Mouse (Mus musculus): ENCODE data around the gene Dab2ip. TPM values are rescaled to one million over a fixed set of nuclear protein-coding genes. Genes with fewer than 3 reads are reported as not detected.

The Dab2ip gene
- polyA plus RNA-seq, 1 experiment from 2014 or later, result 46.6 TPM

DNA sequence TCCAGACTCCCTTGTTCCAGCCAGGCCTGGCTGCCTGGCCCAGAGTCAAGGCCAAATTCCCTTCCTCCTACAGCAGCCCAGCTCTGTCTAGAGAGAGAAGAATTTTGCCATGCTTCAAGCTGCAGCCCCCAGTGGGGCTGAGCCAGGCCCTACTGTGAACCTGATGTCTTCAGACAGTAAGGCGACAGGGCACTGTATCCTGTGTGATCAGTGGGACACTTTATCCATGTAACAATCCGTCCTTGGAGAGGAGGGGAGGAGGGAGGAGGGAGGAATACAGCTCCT lies 1.4 kb downstream of the Dab2ip start:
- no peak overlapping the region for H3K4me3 ChIP-seq (ENCODE audit: control insufficient read depth in 1 of 2, insufficient read depth in 1 of 2, low read depth in 1 of 2, low read length in 2 of 2)
- WGBS, result 59% methylated on average over 2 of the region's 2 CpGs
- no peaks in the 10 kb centered on the region for H3K36me3 ChIP-seq (ENCODE audit: control insufficient read depth, insufficient read depth, low read length)
- ATAC-seq (ENCODE audit: insufficient number of reproducible peaks, insufficient read depth, low FRiP score, low read depth), result no peak; the same call in 1 of the 2 replicates
- H3K4me2 ChIP-seq (ENCODE audit: low read length), result peak overlapping the region; percentile 53
- no peaks in the 10 kb centered on the region for H3K9me3 ChIP-seq (ENCODE audit: control insufficient read depth, low read length)
- no peaks in the 10 kb centered on the region for H3K27me3 ChIP-seq (ENCODE audit: control insufficient read depth, insufficient read depth, low read length)
- H3K27ac ChIP-seq (replicated peaks in 1 of 2; ENCODE audit: control insufficient read depth in 1 of 2, insufficient read depth in 1 of 2, low read depth in 2 of 2, low read length in 2 of 2), result peak overlapping the region; percentile 66 to 72
- peaks cover 48 to 66% of the 10 kb centered on the region in 2 experiments for H3K4me1 ChIP-seq (ENCODE audit: control insufficient read depth in 2 of 2, insufficient read depth in 2 of 2, low read length in 2 of 2)
- peak overlapping the region; percentile 51 for H3K9ac ChIP-seq (ENCODE audit: low read length)

DNA sequence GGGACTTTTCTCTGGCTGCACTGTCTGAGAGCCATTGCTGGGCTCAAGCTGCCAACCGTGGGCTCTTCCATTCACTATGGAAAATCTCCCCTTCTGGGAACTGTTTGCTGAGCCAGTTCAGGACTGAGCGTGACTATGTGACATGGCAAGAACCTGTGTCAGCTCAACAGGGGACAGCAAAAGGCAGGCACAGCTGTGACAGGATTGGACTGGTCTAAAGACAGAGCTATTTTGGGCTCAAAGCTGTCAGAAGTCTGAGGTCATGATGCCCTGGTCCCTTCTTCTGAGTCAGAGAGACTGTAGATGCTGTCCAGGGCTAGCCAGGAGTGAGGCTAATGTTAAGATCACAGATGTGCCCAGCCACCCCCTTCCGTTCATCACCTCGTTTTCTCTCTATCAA lies 5.7 kb downstream of the Dab2ip start:
- WGBS, result 30% methylated on average over 4 of the region's 4 CpGs
- peak; percentile 75 for ATAC-seq (ENCODE audit: insufficient number of reproducible peaks, insufficient read depth, low FRiP score, low read depth)

DNA sequence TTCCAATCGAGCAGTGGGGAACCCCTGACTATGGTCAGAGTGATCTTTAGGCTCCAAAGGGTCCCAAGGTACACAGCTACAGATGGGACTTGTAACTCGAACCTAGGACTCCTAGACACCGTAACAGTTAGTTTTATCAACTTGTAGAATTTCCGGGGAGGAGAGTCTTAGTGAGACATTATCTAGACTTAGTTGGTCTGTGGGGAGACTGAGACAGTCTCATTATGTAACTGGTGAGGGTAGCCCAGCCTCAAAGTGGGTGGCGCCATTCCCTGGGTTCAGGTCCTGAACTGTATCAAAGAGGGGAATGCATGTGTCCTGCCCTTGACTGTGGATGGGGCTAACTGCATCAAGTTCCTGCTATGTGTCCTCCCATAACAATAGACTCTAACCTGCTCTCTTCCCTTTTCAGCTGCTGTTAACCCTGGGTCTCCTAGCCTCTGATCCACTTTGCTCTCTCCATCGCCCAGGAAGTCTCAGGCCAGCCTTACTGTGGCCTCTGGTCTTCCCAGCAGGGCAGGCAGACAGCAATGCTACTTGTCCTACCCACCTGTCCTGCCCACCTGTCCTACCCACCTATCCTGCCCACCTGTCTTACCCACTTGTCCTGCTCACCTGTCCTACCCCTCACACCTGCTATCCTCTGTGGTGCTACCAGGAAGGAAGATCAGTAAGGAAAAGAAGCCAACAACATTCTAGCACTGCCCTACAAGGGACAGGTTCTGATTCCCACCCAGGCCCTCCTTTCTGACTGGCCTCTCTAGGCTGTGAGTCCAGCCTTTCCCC lies 7.2 kb downstream of the Dab2ip start:
- H3K36me3 ChIP-seq (ENCODE audit: control insufficient read depth, insufficient read depth, low read length), result no peaks in the 10 kb centered on the region
- H3K27me3 ChIP-seq (ENCODE audit: control insufficient read depth, insufficient read depth, low read length), result no peaks in the 10 kb centered on the region
- no peak for ATAC-seq (ENCODE audit: insufficient number of reproducible peaks, insufficient read depth, low FRiP score, low read depth)
- H3K4me1 ChIP-seq (ENCODE audit: control insufficient read depth in 2 of 2, insufficient read depth in 2 of 2, low read length in 2 of 2), result peaks cover 27 to 41% of the 10 kb centered on the region in 2 experiments
- WGBS, result 82% methylated on average over 6 of the region's 6 CpGs
- no peak overlapping the region for H3K9ac ChIP-seq (ENCODE audit: low read length)
- 0 out of 2 replicates have a peak, but pooled peaks cover 5% of the 10 kb centered on the region for H3K9me3 ChIP-seq (ENCODE audit: control insufficient read depth, low read length)
- H3K27ac ChIP-seq (replicated peaks in 1 of 2; ENCODE audit: control insufficient read depth in 1 of 2, insufficient read depth in 1 of 2, low read depth in 2 of 2, low read length in 2 of 2), result no peak overlapping the region
- H3K4me3 ChIP-seq (ENCODE audit: control insufficient read depth in 1 of 2, insufficient read depth in 1 of 2, low read depth in 1 of 2, low read length in 2 of 2), result no peak overlapping the region
- H3K4me2 ChIP-seq (ENCODE audit: low read length), result no peak overlapping the region

More for the DNA sequence above, 5.7 kb downstream of the Dab2ip start:
- Histone ChIP-seq H3K36me3 (ENCODE audit: control insufficient read depth, insufficient read depth, low read length) (no peaks in the 10 kb centered on the region), H3K9me3 (ENCODE audit: control insufficient read depth, low read length) (no peaks in the 10 kb centered on the region), H3K27ac (replicated peaks in 1 of 2; ENCODE audit: control insufficient read depth in 1 of 2, insufficient read depth in 1 of 2, low read depth in 2 of 2, low read length in 2 of 2) (peak overlapping the region; percentile 90), H3K27me3 (ENCODE audit: control insufficient read depth, insufficient read depth, low read length) (no peaks in the 10 kb centered on the region), H3K9ac (ENCODE audit: low read length) (peak overlapping the region; percentile 52), H3K4me1 (ENCODE audit: control insufficient read depth in 2 of 2, insufficient read depth in 2 of 2, low read length in 2 of 2) (peaks cover 41 to 55% of the 10 kb centered on the region in 2 experiments), H3K4me3 (ENCODE audit: control insufficient read depth in 1 of 2, insufficient read depth in 1 of 2, low read depth in 1 of 2, low read length in 2 of 2) (no peak overlapping the region), H3K4me2 (ENCODE audit: low read length) (peak overlapping the region; percentile 13; the same call in 1 of the 2 replicates)

DNA sequence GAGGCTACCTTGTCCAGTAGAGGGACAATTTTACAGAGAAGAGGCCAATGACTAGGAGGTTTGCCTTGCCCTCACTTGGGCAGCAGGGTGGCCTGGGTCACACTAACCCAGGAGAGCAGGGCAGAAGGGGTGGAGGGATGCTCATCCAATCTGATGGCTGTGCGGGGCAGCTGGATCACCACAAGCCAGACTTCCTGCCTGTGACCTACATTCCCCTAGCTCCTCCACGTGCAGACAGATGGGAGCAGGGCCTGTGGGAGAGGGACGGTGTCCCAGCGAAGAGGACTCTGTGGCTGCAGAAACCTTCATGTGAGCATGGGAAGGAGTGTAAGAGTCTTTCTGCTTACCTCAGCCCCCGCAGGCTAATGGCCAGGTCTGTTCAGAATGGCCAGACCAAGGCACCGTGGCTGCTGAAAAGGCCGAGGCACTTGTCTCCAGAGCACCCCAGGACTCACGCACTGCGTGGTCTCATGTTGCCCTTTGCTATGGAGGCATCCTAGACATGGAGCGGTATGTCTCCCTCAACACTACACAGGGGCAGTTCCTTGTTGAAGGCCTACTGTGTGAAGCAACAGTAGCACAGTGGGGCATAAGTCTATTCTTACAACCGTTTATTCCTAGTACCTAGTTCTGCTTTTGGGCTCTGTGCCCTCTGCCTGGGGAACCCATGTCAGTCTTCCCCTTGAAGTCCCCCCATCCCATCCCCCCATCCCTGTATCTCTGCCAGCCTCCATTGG lies 9.1 kb downstream of the Dab2ip start:
- Histone ChIP-seq H3K27me3 (ENCODE audit: control insufficient read depth, insufficient read depth, low read length) (no peaks in the 10 kb centered on the region), H3K36me3 (ENCODE audit: control insufficient read depth, insufficient read depth, low read length) (no peaks in the 10 kb centered on the region), H3K4me1 (ENCODE audit: control insufficient read depth in 2 of 2, insufficient read depth in 2 of 2, low read length in 2 of 2) (peaks cover 23 to 33% of the 10 kb centered on the region in 2 experiments), H3K9ac (ENCODE audit: low read length) (no peak overlapping the region), H3K9me3 (ENCODE audit: control insufficient read depth, low read length) (0 out of 2 replicates have a peak, but pooled peaks cover 5% of the 10 kb centered on the region), H3K4me2 (ENCODE audit: low read length) (no peak overlapping the region), H3K4me3 (ENCODE audit: control insufficient read depth in 1 of 2, insufficient read depth in 1 of 2, low read depth in 1 of 2, low read length in 2 of 2) (no peak overlapping the region), H3K27ac (replicated peaks in 1 of 2; ENCODE audit: control insufficient read depth in 1 of 2, insufficient read depth in 1 of 2, low read depth in 2 of 2, low read length in 2 of 2) (no peak overlapping the region)
- no peak for ATAC-seq (ENCODE audit: insufficient number of reproducible peaks, insufficient read depth, low FRiP score, low read depth)
- 68% methylated on average over 11 of the region's 11 CpGs for WGBS

DNA sequence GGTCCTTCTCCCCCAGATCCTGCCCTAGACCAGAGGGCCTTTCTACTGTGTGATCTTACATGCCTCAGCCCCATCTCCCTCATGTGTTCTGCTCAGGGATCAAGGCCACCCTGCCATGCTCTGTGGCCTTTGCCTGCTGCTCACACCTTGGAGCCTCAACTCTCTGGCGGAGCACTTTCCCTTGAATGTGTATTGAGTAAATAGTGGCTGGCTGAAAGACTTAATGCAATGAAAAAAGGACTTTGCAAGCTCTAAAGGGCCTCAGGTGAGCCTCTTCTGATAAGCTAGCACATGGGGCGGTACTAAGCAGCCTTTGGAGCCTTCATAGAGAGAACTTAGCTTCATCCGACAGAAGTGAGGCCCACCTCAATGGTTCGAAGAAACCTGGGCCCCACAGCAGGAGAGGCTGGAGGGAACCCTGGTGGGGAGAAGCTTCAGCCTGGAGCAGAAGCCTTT lies 9.7 kb downstream of the Dab2ip start:
- no peaks in the 10 kb centered on the region for H3K36me3 ChIP-seq (ENCODE audit: control insufficient read depth, insufficient read depth, low read length)
- H3K4me1 ChIP-seq (ENCODE audit: control insufficient read depth in 2 of 2, insufficient read depth in 2 of 2, low read length in 2 of 2), result peaks cover 23 to 29% of the 10 kb centered on the region in 2 experiments
- ATAC-seq (ENCODE audit: insufficient number of reproducible peaks, insufficient read depth, low FRiP score, low read depth), result no peak
- no peak overlapping the region for H3K27ac ChIP-seq (replicated peaks in 1 of 2; ENCODE audit: control insufficient read depth in 1 of 2, insufficient read depth in 1 of 2, low read depth in 2 of 2, low read length in 2 of 2)
- 0 out of 2 replicates have a peak, but pooled peaks cover 5% of the 10 kb centered on the region for H3K9me3 ChIP-seq (ENCODE audit: control insufficient read depth, low read length)
- no peak overlapping the region for H3K4me2 ChIP-seq (ENCODE audit: low read length)
- WGBS, result 88% methylated on average over 4 of the region's 4 CpGs
- H3K27me3 ChIP-seq (ENCODE audit: control insufficient read depth, insufficient read depth, low read length), result no peaks in the 10 kb centered on the region
- H3K4me3 ChIP-seq (ENCODE audit: control insufficient read depth in 1 of 2, insufficient read depth in 1 of 2, low read depth in 1 of 2, low read length in 2 of 2), result no peak overlapping the region
- no peak overlapping the region for H3K9ac ChIP-seq (ENCODE audit: low read length)

DNA sequence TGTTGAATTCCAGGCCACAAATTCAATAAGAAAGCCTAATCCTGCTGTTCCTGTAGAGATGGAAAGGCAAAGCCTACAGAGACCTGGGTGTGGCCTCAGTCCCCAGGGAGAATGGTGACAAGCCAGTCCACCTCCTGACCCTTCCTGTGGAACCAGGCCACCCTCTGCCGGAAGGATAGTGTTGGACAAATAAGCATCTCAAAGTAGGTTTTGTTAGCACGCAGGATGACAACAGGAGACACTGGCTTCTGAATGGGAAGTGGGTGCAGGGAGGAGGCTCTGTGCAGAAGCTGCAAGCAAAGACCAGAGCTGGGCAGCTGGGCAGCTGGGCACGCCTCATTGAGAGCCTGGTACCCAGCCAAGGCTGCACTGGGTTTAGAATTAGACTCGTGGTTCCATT lies 12.7 kb downstream of the Dab2ip start:
- H3K4me1 ChIP-seq (ENCODE audit: control insufficient read depth in 2 of 2, insufficient read depth in 2 of 2, low read length in 2 of 2), result peaks cover 12 to 13% of the 10 kb centered on the region in 2 experiments
- WGBS, result 64% methylated on average over 4 of the region's 4 CpGs

DNA sequence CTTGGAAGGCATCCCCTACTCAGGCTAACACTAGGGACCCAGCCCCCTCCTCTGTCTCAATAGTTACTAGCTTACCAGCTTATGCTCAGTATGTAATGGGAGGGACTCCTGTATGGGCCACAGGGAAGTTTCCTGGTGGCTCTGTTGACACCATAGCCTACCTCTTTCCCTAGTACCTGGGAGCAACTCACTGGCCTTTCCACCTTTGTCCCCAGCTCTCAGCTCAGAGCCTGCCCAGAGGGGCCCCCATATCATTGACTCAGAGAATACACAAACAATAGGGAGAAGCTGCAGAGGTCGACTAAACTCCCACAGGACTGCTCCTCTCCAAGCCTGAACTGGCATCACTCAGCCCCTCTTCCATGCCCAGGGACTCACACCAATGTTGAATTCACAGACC lies 16.6 kb downstream of the Dab2ip start:
- H3K27me3 ChIP-seq (ENCODE audit: control insufficient read depth, insufficient read depth, low read length), result no peaks in the 10 kb centered on the region
- no peak overlapping the region for H3K4me3 ChIP-seq (ENCODE audit: control insufficient read depth in 1 of 2, insufficient read depth in 1 of 2, low read depth in 1 of 2, low read length in 2 of 2)
- H3K4me2 ChIP-seq (ENCODE audit: low read length), result no peak overlapping the region
- no peak overlapping the region for H3K9ac ChIP-seq (ENCODE audit: low read length)
- H3K4me1 ChIP-seq (ENCODE audit: control insufficient read depth in 2 of 2, insufficient read depth in 2 of 2, low read length in 2 of 2), result peaks cover 3 to 4% of the 10 kb centered on the region in 2 experiments; a peak in 2 of 4 replicates
- WGBS, result 39% methylated on average over 1 of the region's 1 CpGs
- no peak overlapping the region for H3K27ac ChIP-seq (replicated peaks in 1 of 2; ENCODE audit: control insufficient read depth in 1 of 2, insufficient read depth in 1 of 2, low read depth in 2 of 2, low read length in 2 of 2)
- 0 out of 2 replicates have a peak, but pooled peaks cover 5% of the 10 kb centered on the region for H3K9me3 ChIP-seq (ENCODE audit: control insufficient read depth, low read length)
- no peaks in the 10 kb centered on the region for H3K36me3 ChIP-seq (ENCODE audit: control insufficient read depth, insufficient read depth, low read length)
- ATAC-seq (ENCODE audit: insufficient number of reproducible peaks, insufficient read depth, low FRiP score, low read depth), result no peak

More for the DNA sequence above, 12.7 kb downstream of the Dab2ip start:
- Histone ChIP-seq H3K36me3 (ENCODE audit: control insufficient read depth, insufficient read depth, low read length) (no peaks in the 10 kb centered on the region), H3K4me2 (ENCODE audit: low read length) (no peak overlapping the region), H3K9me3 (ENCODE audit: control insufficient read depth, low read length) (0 out of 2 replicates have a peak, but pooled peaks cover 5% of the 10 kb centered on the region), H3K27ac (replicated peaks in 1 of 2; ENCODE audit: control insufficient read depth in 1 of 2, insufficient read depth in 1 of 2, low read depth in 2 of 2, low read length in 2 of 2) (no peak overlapping the region), H3K27me3 (ENCODE audit: control insufficient read depth, insufficient read depth, low read length) (no peaks in the 10 kb centered on the region), H3K4me3 (ENCODE audit: control insufficient read depth in 1 of 2, insufficient read depth in 1 of 2, low read depth in 1 of 2, low read length in 2 of 2) (no peak overlapping the region), H3K9ac (ENCODE audit: low read length) (no peak overlapping the region)
- no peak for ATAC-seq (ENCODE audit: insufficient number of reproducible peaks, insufficient read depth, low FRiP score, low read depth)

Data from heart, embryonic 14.5 days (tissue).